Mouse (Mus musculus): ENCODE results near the gene Gbp5. TPM values are rescaled to one million over a fixed set of nuclear protein-coding genes. Genes with fewer than 3 reads are reported as not detected.
A peak's percentile ranks its signal among the peaks of the same experiment; 100 is the strongest.

Gene Gbp5
- polyA plus RNA-seq, 1 experiment from 2014 or later, result not detected

GRCm38 (mm10) chr3:142490465-142490864 lies 3.3 kb upstream of the Gbp5 start:
- Histone ChIP-seq H3K4me3 (ENCODE audit: low read depth, low read length) (no peak overlapping the region), H3K27me3 (ENCODE audit: control insufficient read depth, insufficient read depth, low read length) (no peaks in the 10 kb centered on the region), H3K36me3 (ENCODE audit: control insufficient read depth, insufficient read depth, low read length) (no peaks in the 10 kb centered on the region), H3K4me1 (replicated peaks; ENCODE audit: control insufficient read depth, insufficient read depth, low read length) (no peaks in the 10 kb centered on the region), H3K9ac (ENCODE audit: low read length) (no peak overlapping the region), H3K4me2 (ENCODE audit: low read depth, low read length, severe bottlenecking) (no peak overlapping the region), H3K9me3 (ENCODE audit: control insufficient read depth, low read length) (no peaks in the 10 kb centered on the region), H3K27ac (ENCODE audit: low read depth, low read length) (no peak overlapping the region)
- ATAC-seq (replicated peaks; ENCODE audit: low FRiP score), result peak; percentile 76
- WGBS, result 68% methylated on average over 1 of the region's 1 CpGs
- DNase-seq (ENCODE audit: low spot score), result peak; percentile 69

- Histone ChIP-seq H3K4me3 (ENCODE audit: low read depth, low read length) (no peak overlapping the region), H3K4me2 (ENCODE audit: low read depth, low read length, severe bottlenecking) (no peak overlapping the region), H3K36me3 (ENCODE audit: control insufficient read depth, insufficient read depth, low read length) (no peaks in the 10 kb centered on the region), H3K9me3 (ENCODE audit: control insufficient read depth, low read length) (no peaks in the 10 kb centered on the region), H3K4me1 (replicated peaks; ENCODE audit: control insufficient read depth, insufficient read depth, low read length) (no peaks in the 10 kb centered on the region), H3K27ac (ENCODE audit: low read depth, low read length) (no peak overlapping the region), H3K9ac (ENCODE audit: low read length) (no peak overlapping the region), H3K27me3 (ENCODE audit: control insufficient read depth, insufficient read depth, low read length) (no peaks in the 10 kb centered on the region)
- DNase-seq (ENCODE audit: low spot score) (no peak), ATAC-seq (replicated peaks; ENCODE audit: low FRiP score) (no peak)
- WGBS, result 93% methylated on average over 5 of the region's 5 CpGs
Observed at GRCm38 (mm10) chr3:142495146-142495655, 1.4 kb downstream of the Gbp5 start.

GRCm38 (mm10) chr3:142496113-142497101 lies 2.6 kb downstream of the Gbp5 start:
- ATAC-seq (replicated peaks; ENCODE audit: low FRiP score), result no peak
- H3K4me1 ChIP-seq (replicated peaks; ENCODE audit: control insufficient read depth, insufficient read depth, low read length), result no peaks in the 10 kb centered on the region
- WGBS, result 73% methylated on average over 14 of the region's 14 CpGs
- no peaks in the 10 kb centered on the region for H3K36me3 ChIP-seq (ENCODE audit: control insufficient read depth, insufficient read depth, low read length)
- DNase-seq (ENCODE audit: low spot score), result no peak
- no peak overlapping the region for H3K27ac ChIP-seq (ENCODE audit: low read depth, low read length)
- H3K4me3 ChIP-seq (ENCODE audit: low read depth, low read length), result no peak overlapping the region
- no peaks in the 10 kb centered on the region for H3K27me3 ChIP-seq (ENCODE audit: control insufficient read depth, insufficient read depth, low read length)
- H3K9ac ChIP-seq (ENCODE audit: low read length), result no peak overlapping the region
- no peak overlapping the region for H3K4me2 ChIP-seq (ENCODE audit: low read depth, low read length, severe bottlenecking)
- H3K9me3 ChIP-seq (ENCODE audit: control insufficient read depth, low read length), result no peaks in the 10 kb centered on the region

- H3K36me3 ChIP-seq (ENCODE audit: control insufficient read depth, insufficient read depth, low read length), result no peaks in the 10 kb centered on the region
- no peak overlapping the region for H3K27ac ChIP-seq (ENCODE audit: low read depth, low read length)
- no peaks in the 10 kb centered on the region for H3K9me3 ChIP-seq (ENCODE audit: control insufficient read depth, low read length)
- H3K4me3 ChIP-seq (ENCODE audit: low read depth, low read length), result no peak overlapping the region
- H3K27me3 ChIP-seq (ENCODE audit: control insufficient read depth, insufficient read depth, low read length), result no peaks in the 10 kb centered on the region
- H3K4me1 ChIP-seq (replicated peaks; ENCODE audit: control insufficient read depth, insufficient read depth, low read length), result no peaks in the 10 kb centered on the region
- DNase-seq (ENCODE audit: low spot score) (no peak), ATAC-seq (replicated peaks; ENCODE audit: low FRiP score) (no peak)
- H3K9ac ChIP-seq (ENCODE audit: low read length), result no peak overlapping the region
- H3K4me2 ChIP-seq (ENCODE audit: low read depth, low read length, severe bottlenecking), result no peak overlapping the region
- 57% methylated on average over 15 of the region's 15 CpGs for WGBS
Observed at GRCm38 (mm10) chr3:142497123-142497841, 3.5 kb downstream of the Gbp5 start.

- no peaks in the 10 kb centered on the region for H3K4me1 ChIP-seq (replicated peaks; ENCODE audit: control insufficient read depth, insufficient read depth, low read length)
- H3K4me3 ChIP-seq (ENCODE audit: low read depth, low read length), result no peak overlapping the region
- no peak for ATAC-seq (replicated peaks; ENCODE audit: low FRiP score)
- H3K9me3 ChIP-seq (ENCODE audit: control insufficient read depth, low read length), result no peaks in the 10 kb centered on the region
- H3K9ac ChIP-seq (ENCODE audit: low read length), result no peak overlapping the region
- H3K36me3 ChIP-seq (ENCODE audit: control insufficient read depth, insufficient read depth, low read length), result no peaks in the 10 kb centered on the region
- 91% methylated on average over 5 of the region's 5 CpGs for WGBS
- no peak overlapping the region for H3K27ac ChIP-seq (ENCODE audit: low read depth, low read length)
- no peak overlapping the region for H3K4me2 ChIP-seq (ENCODE audit: low read depth, low read length, severe bottlenecking)
- DNase-seq (ENCODE audit: low spot score), result no peak
- H3K27me3 ChIP-seq (ENCODE audit: control insufficient read depth, insufficient read depth, low read length), result no peaks in the 10 kb centered on the region
Observed at GRCm38 (mm10) chr3:142498941-142499340, 5.2 kb downstream of the Gbp5 start.

- no peak for ATAC-seq (replicated peaks; ENCODE audit: low FRiP score)
- H3K27ac ChIP-seq (ENCODE audit: low read depth, low read length), result no peak overlapping the region
Observed at GRCm38 (mm10) chr3:142528116-142528515, 34.3 kb downstream of the Gbp5 start.

GRCm38 (mm10) chr3:142529597-142529996 lies 35.8 kb downstream of the Gbp5 start:
- DNase-seq (ENCODE audit: low spot score), result no peak
- peak overlapping the region; percentile 92; the same call in 1 of the 2 replicates for H3K4me2 ChIP-seq (ENCODE audit: low read depth, low read length, severe bottlenecking)
- H3K27me3 ChIP-seq (ENCODE audit: control insufficient read depth, insufficient read depth, low read length), result no peaks in the 10 kb centered on the region; the same call in 1 of the 2 replicates
- H3K27ac ChIP-seq (ENCODE audit: low read depth, low read length), result no peak overlapping the region
- 78% methylated on average over 2 of the region's 2 CpGs for WGBS
- H3K4me3 ChIP-seq (ENCODE audit: low read depth, low read length), result no peak overlapping the region
- H3K9me3 ChIP-seq (ENCODE audit: control insufficient read depth, low read length), result no peaks in the 10 kb centered on the region
- no peaks in the 10 kb centered on the region for H3K36me3 ChIP-seq (ENCODE audit: control insufficient read depth, insufficient read depth, low read length)
- H3K4me1 ChIP-seq (replicated peaks; ENCODE audit: control insufficient read depth, insufficient read depth, low read length), result no peaks in the 10 kb centered on the region
- ATAC-seq (replicated peaks; ENCODE audit: low FRiP score), result no peak
- H3K9ac ChIP-seq (ENCODE audit: low read length), result no peak overlapping the region; the same call in 1 of the 2 replicates

More at GRCm38 (mm10) chr3:142528116-142528515, 34.3 kb downstream of the Gbp5 start:
- no peaks in the 10 kb centered on the region for H3K36me3 ChIP-seq (ENCODE audit: control insufficient read depth, insufficient read depth, low read length)
- H3K4me1 ChIP-seq (replicated peaks; ENCODE audit: control insufficient read depth, insufficient read depth, low read length), result no peaks in the 10 kb centered on the region
- WGBS, result 62% methylated on average over 3 of the region's 3 CpGs
- no peaks in the 10 kb centered on the region for H3K9me3 ChIP-seq (ENCODE audit: control insufficient read depth, low read length)
- H3K9ac ChIP-seq (ENCODE audit: low read length), result no peak overlapping the region
- no peak overlapping the region for H3K4me3 ChIP-seq (ENCODE audit: low read depth, low read length)
- DNase-seq (ENCODE audit: low spot score), result no peak
- no peaks in the 10 kb centered on the region; the same call in 1 of the 2 replicates for H3K27me3 ChIP-seq (ENCODE audit: control insufficient read depth, insufficient read depth, low read length)
- no peak overlapping the region for H3K4me2 ChIP-seq (ENCODE audit: low read depth, low read length, severe bottlenecking)

GRCm38 (mm10) chr3:142530087-142530953 lies 36.5 kb downstream of the Gbp5 start, which contains the start of gene Gbp7:
Gene Gbp7 (plus strand): TSS chr3:142530342.
- ATAC-seq (replicated peaks; ENCODE audit: low FRiP score) (peak; percentile 89), DNase-seq (ENCODE audit: low spot score) (peak; percentile 65)
- H3K27me3 ChIP-seq (ENCODE audit: control insufficient read depth, insufficient read depth, low read length), result no peaks in the 10 kb centered on the region; the same call in 1 of the 2 replicates
- H3K9ac ChIP-seq (ENCODE audit: low read length), result peak within 1 kb of the TSS; percentile 55
- H3K4me2 ChIP-seq (ENCODE audit: low read depth, low read length, severe bottlenecking), result peak within 1 kb of the TSS; percentile 92
- H3K27ac ChIP-seq (ENCODE audit: low read depth, low read length), result no peak within 1 kb of the TSS
- H3K4me3 ChIP-seq (ENCODE audit: low read depth, low read length), result peak within 1 kb of the TSS; percentile 44
- no peaks in the 10 kb centered on the region for H3K36me3 ChIP-seq (ENCODE audit: control insufficient read depth, insufficient read depth, low read length)
- no peaks in the 10 kb centered on the region for H3K9me3 ChIP-seq (ENCODE audit: control insufficient read depth, low read length)
- no peaks in the 10 kb centered on the region for H3K4me1 ChIP-seq (replicated peaks; ENCODE audit: control insufficient read depth, insufficient read depth, low read length)
- 2% methylated on average over 30 of the region's 30 CpGs for WGBS
